Mouse (Mus musculus): ENCODE data around the gene Ppbp. TPM values are rescaled to one million over a fixed set of nuclear protein-coding genes. Genes with fewer than 3 reads are reported as not detected.
"Not testable (repeated sequence)": the region's sequence is repeated elsewhere in the genome, so short reads cannot be mapped to it uniquely, and the experiment has no call there.

The Ppbp gene
- polyA plus RNA-seq, 1 experiment from 2014 or later, result 13.4 TPM

DNA sequence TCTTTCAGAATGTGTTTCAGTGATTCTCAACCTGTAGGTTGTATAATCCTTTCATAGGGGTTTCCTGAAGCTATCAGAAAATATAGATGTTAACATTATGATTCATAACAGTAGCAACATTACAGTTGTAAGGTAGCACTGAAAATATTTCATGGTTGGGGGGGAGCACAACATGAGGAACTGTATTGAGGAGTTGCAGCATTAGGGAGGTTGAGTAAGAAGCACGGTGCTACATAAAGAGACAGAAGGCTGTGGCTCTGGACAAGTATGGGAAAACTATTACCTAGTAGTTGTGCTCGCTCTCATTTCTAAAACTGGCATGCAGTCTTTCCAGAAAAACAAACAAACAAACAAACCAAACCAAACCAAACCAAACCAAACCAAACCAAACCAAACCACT lies 27.1 kb downstream of the Ppbp start:
- H3K9me3 ChIP-seq; H3K4me3 ChIP-seq; H3K27ac ChIP-seq; DNase-seq (ENCODE audit: low spot score); H3K4me1 ChIP-seq; H3K27me3 ChIP-seq (ENCODE audit: insufficient read depth, poor library complexity, severe bottlenecking); H3K36me3 ChIP-seq: not testable (repeated sequence)
- 79% methylated on average over 2 of the region's 2 CpGs for WGBS

DNA sequence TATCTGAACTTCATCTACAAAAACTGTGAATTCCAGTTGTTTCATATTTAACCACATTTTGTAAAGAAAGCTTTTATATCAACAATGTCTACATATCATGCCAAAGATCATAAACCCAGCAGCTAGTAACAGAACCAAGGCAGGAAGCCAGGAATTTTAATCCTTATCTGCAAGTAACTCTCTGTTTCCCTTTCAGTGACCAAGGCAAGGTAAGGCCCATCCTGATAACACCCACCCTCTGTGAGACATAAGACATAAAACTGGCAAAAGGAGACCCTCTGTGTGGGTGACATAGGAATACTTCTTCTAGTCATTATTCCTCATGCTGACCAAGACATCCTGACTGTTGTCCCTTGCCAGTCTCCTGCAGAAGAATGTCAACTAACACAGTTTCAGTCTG lies 36.3 kb downstream of the Ppbp start:
- no peaks in the 10 kb centered on the region for H3K27me3 ChIP-seq (ENCODE audit: insufficient read depth, poor library complexity, severe bottlenecking)
- H3K4me3 ChIP-seq, result no peak overlapping the region
- H3K4me1 ChIP-seq, result no peaks in the 10 kb centered on the region
- no peak for DNase-seq (ENCODE audit: low spot score)
- H3K36me3 ChIP-seq, result no peaks in the 10 kb centered on the region
- H3K27ac ChIP-seq, result no peak overlapping the region
- no peaks in the 10 kb centered on the region for H3K9me3 ChIP-seq

GRCm38 (mm10) chr5:90806050-90806449 lies 37.7 kb downstream of the Ppbp start:
- Histone ChIP-seq H3K9me3 (no peaks in the 10 kb centered on the region), H3K4me3 (no peak overlapping the region), H3K27ac (no peak overlapping the region), H3K36me3 (no peaks in the 10 kb centered on the region), H3K27me3 (ENCODE audit: insufficient read depth, poor library complexity, severe bottlenecking) (no peaks in the 10 kb centered on the region), H3K4me1 (no peaks in the 10 kb centered on the region)
- no peak for DNase-seq (ENCODE audit: low spot score)

GRCm38 (mm10) chr5:90807176-90807950 lies 39.0 kb downstream of the Ppbp start:
- no peaks in the 10 kb centered on the region for H3K36me3 ChIP-seq
- no peak overlapping the region for H3K27ac ChIP-seq
- DNase-seq (ENCODE audit: low spot score), result no peak
- 82% methylated on average over 3 of the region's 3 CpGs for WGBS
- no peaks in the 10 kb centered on the region for H3K27me3 ChIP-seq (ENCODE audit: insufficient read depth, poor library complexity, severe bottlenecking)
- no peak overlapping the region for H3K4me3 ChIP-seq
- H3K4me1 ChIP-seq, result no peaks in the 10 kb centered on the region
- no peaks in the 10 kb centered on the region for H3K9me3 ChIP-seq

Small RNA genes within 50 kb of the gene (microRNA-seq; reads per million reads assigned to microRNA genes)
- gene Gm24322, result not detected

Other genes with a start within 250 kb of the Ppbp start
- gene Afm, start 249.6 kb upstream of the Ppbp start, polyA plus RNA-seq (2016; fragmentation: Nextera tagmentation; extraction: Ambion mirVana), result 0.09 and 3.1 TPM in 2 replicates
- gene 5830473C10Rik, start 207.4 kb upstream of the Ppbp start, polyA plus RNA-seq (2016; fragmentation: Nextera tagmentation; extraction: Ambion mirVana), result 0.09 TPM in 1 of 2 replicates, not detected in the other
- 0.54 and 1.8 TPM in 2 replicates for gene Rassf6, start 127.9 kb upstream of the Ppbp start, polyA plus RNA-seq (2016; fragmentation: Nextera tagmentation; extraction: Ambion mirVana)
- 0.21 TPM in 1 of 2 replicates, not detected in the other for gene Cxcl5, start 9.2 kb upstream of the Ppbp start, polyA plus RNA-seq (2016; fragmentation: Nextera tagmentation; extraction: Ambion mirVana)
- gene Pf4, start 3.9 kb downstream of the Ppbp start, polyA plus RNA-seq (2016; fragmentation: Nextera tagmentation; extraction: Ambion mirVana), result 72.7 and 81.1 TPM in 2 replicates
- 0.13 TPM in 1 of 2 replicates, not detected in the other for gene Cxcl3, start 17.6 kb downstream of the Ppbp start, polyA plus RNA-seq (2016; fragmentation: Nextera tagmentation; extraction: Ambion mirVana)
- 0.15 TPM in 1 of 2 replicates, not detected in the other for gene Cxcl15, start 26.0 kb downstream of the Ppbp start, polyA plus RNA-seq (2016; fragmentation: Nextera tagmentation; extraction: Ambion mirVana)
- gene Cxcl1, start 122.7 kb downstream of the Ppbp start, polyA plus RNA-seq (2016; fragmentation: Nextera tagmentation; extraction: Ambion mirVana), result 0.24 TPM in 1 of 2 replicates, not detected in the other
- gene Cxcl2, start 135.4 kb downstream of the Ppbp start, polyA plus RNA-seq (2016; fragmentation: Nextera tagmentation; extraction: Ambion mirVana), result not detected in 2 replicates
- 28.1 and 34.1 TPM in 2 replicates for gene Mthfd2l, start 162.6 kb downstream of the Ppbp start, polyA plus RNA-seq (2016; fragmentation: Nextera tagmentation; extraction: Ambion mirVana)

Measured in heart, embryonic 10.5 days (tissue).